Mouse (Mus musculus): ENCODE data around the gene A730061H03Rik.

DNA sequence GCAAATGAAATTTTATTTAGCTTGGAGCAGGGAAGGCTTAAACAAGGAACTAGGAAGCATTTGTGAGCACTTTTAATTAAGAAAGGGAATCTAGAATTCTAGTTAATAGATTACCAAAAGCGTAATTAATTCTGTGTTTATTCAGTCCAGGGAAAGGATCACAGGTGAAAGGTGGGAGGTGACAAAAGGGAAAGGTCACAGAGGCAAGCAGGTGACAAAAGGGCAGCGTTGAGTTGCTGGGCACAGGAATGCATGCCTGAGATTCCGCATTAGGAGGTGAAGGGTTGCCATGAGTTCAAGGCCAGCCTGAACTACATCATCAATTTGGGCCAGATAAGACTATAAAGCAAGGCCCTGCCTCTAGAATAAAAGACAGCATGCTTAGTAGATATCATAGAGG is 7.3 kb upstream of the A730061H03Rik start:
- TF ChIP-seq CTCF (IDR thresholded peaks at IDR 0.05; ENCODE audit: extremely low read depth, insufficient read depth, low read length) (no peak), POLR2A (IDR thresholded peaks at IDR 0.05; ENCODE audit: extremely low read depth, insufficient read depth, low read length) (no peak)
